Mouse (Mus musculus): ENCODE data around the gene Pxdn.

GRCm38 (mm10) chr12:29942435-29942834, 5.0 kb downstream of the Pxdn start:
- no peak for TF ChIP-seq HCFC1 (IDR thresholded peaks at IDR 0.05; ENCODE audit: low read depth, low read length)
- no peak for TF ChIP-seq POLR2A (IDR thresholded peaks at IDR 0.05; ENCODE audit: low read depth, low read length)
- no peak for TF ChIP-seq USF2 (conservative IDR thresholded peaks at IDR 0.05; ENCODE audit: low read depth, low read length)
- no peak for TF ChIP-seq EP300 (IDR thresholded peaks at IDR 0.05; ENCODE audit: low read length)
- TF ChIP-seq JUND (conservative IDR thresholded peaks at IDR 0.05; ENCODE audit: low read depth, low read length) = no peak
- TF ChIP-seq CHD1 (IDR thresholded peaks at IDR 0.05; ENCODE audit: low read depth, low read length) = no peak
- TF ChIP-seq MEF2A (IDR thresholded peaks at IDR 0.05; ENCODE audit: borderline replicate concordance, low read depth, low read length) = no peak
- no peak for TF ChIP-seq CTCF (conservative IDR thresholded peaks at IDR 0.05 in 1 of 2, IDR thresholded peaks at IDR 0.05 in 1 of 2; ENCODE audit: low read depth in 2 of 2, low read length in 2 of 2)

Measured in CH12.LX (cell line).